Mouse (Mus musculus) intestine, postnatal 0 days (tissue): Measurements from ENCODE around the gene Sec14l2. TPM values are rescaled to one million over a fixed set of nuclear protein-coding genes. Genes with fewer than 3 reads are reported as not detected.

Experiments used
- ATAC-seq: fragments of 200-750 bp; cut with Nextera tagmentation; 2 replicates; pipeline ENCODE4 v1.8.0; 2017; ENCODE audit warnings: mild to moderate bottlenecking, moderate TSS enrichment, moderate library complexity
- H3K27ac ChIP-seq: fragments of 300-500 bp; sonication (generic); 2 replicates; pipeline ENCODE4 v1.5.1; 2014; ENCODE audit warnings: mild to moderate bottlenecking, low read depth, low read length, moderate library complexity
- H3K27me3 ChIP-seq: fragments of 300-500 bp; sonication (generic); replicated peaks from 2 replicates; pipeline ENCODE4 v1.6.1; 2014; ENCODE audit warnings: low read length, mixed read lengths; ENCODE audit not compliant: control insufficient read depth, insufficient read depth
- H3K36me3 ChIP-seq: fragments of 300-500 bp; sonication (generic); 2 replicates; pipeline ENCODE4 v1.6.1; 2014; ENCODE audit warnings: mild to moderate bottlenecking, moderate library complexity; ENCODE audit not compliant: control insufficient read depth, insufficient read depth
- H3K4me1 ChIP-seq: fragments of 300-500 bp; sonication (generic); replicated peaks from 2 replicates; pipeline ENCODE4 v1.6.1; 2014; ENCODE audit warnings: antibody characterized with exemption, low read length, mixed read lengths; ENCODE audit not compliant: control insufficient read depth, insufficient read depth
- H3K4me2 ChIP-seq: fragments of 300-500 bp; sonication (generic); replicated peaks from 2 replicates; pipeline ENCODE4 v1.6.1; 2014; ENCODE audit warnings: low read depth, mild to moderate bottlenecking, moderate library complexity
- H3K4me3 ChIP-seq: fragments of 300-500 bp; sonication (generic); 2 replicates; pipeline ENCODE4 v1.5.1; 2014; ENCODE audit warnings: low read depth, low read length
- H3K9ac ChIP-seq: fragments of 300-500 bp; sonication (generic); 2 replicates; pipeline ENCODE4 v1.6.1; 2014; ENCODE audit warnings: mild to moderate bottlenecking, low read depth, low read length
- H3K9me3 ChIP-seq: fragments of 300-500 bp; sonication (generic); 2 replicates; pipeline ENCODE4 v1.6.1; 2016; ENCODE audit warnings: mixed run types; ENCODE audit not compliant: control insufficient read depth
- CTCF ChIP-seq: sonication (generic); IDR thresholded peaks from 2 replicates; pipeline ENCODE4 v1.5.1; 2016; ENCODE audit warnings: low read depth, mild to moderate bottlenecking, control low read depth, antibody characterized with exemption, moderate library complexity
- WGBS: fragments of 180-500 bp; shearing (Covaris S2); extraction: QIAGEN DNeasy Blood & Tissue Kit; methylation state at CpG from one replicate; pipeline ENCODE4 v1.1.7; 2014; 5-methylcytosine and 5-hydroxymethylcytosine counted together
- polyA plus RNA-seq: library from polyadenylated mRNA; unstranded; fragments of >200 nt; fragmentation: Nextera tagmentation; extraction: Ambion mirVana; gene quantifications from 2 replicates; pipeline ENCODE4 v1.2.1, GENCODE M21; 2015

Gene Sec14l2
- polyA plus RNA-seq, 1 experiment from 2014 or later, result 7.6 TPM

DNA sequence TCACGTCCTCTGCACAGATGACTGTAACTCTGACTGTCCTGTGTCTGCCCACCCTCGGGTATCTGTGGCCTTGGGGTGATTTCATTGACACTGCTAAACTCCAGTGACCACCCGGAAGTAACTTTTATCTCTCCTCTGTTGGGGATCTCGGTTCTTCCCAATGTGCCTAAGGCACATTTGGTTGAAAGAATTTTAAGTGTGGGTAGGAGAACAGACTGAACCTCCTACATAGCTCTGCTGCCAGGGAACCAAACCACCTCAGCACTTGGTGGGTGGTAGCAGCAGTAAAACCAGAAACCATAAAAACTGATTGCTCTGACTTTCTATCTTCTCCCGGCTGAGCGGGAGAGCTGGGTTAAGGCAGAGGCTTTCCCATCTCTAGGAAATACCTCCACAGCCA is 17.8 kb downstream of the Sec14l2 start:
- no peaks in the 10 kb centered on the region for H3K4me1 ChIP-seq
- H3K9ac ChIP-seq, result no peak overlapping the region
- TF ChIP-seq CTCF, result no peak
- no peaks in the 10 kb centered on the region for H3K27me3 ChIP-seq
- H3K4me3 ChIP-seq, result no peak overlapping the region
- WGBS, result 34% methylated on average over 6 of the region's 6 CpGs
- ATAC-seq, result no peak
- no peak overlapping the region for H3K27ac ChIP-seq
- 0 out of 2 replicates have a peak, but pooled peaks cover 5% of the 10 kb centered on the region for H3K36me3 ChIP-seq
- H3K4me2 ChIP-seq, result no peak overlapping the region
- no peaks in the 10 kb centered on the region for H3K9me3 ChIP-seq

DNA sequence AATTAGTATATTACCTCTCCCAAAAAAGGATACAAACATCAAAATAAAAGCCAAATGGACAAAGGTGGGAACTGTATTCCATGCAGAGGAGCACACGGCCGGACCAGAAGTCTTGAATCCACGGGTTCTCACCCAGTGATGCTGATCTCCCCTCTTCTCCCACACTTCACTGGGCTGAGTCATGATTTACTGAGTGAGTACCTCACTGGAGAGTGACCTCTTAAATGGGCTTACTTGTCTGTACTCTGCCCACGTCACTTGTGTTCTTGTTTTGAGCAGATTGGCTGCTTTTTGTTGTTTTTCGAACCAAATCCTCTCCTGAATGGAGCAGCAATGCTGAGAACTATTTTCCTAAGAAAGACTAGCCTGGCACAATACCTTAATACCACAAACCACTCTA is 18.2 kb downstream of the Sec14l2 start:
- H3K27ac ChIP-seq, result no peak overlapping the region
- H3K4me1 ChIP-seq, result no peaks in the 10 kb centered on the region
- H3K4me2 ChIP-seq, result no peak overlapping the region
- 88% methylated on average over 5 of the region's 5 CpGs for WGBS
- ATAC-seq, result no peak
- TF ChIP-seq CTCF, result no peak
- H3K9me3 ChIP-seq, result no peaks in the 10 kb centered on the region
- 0 out of 2 replicates have a peak, but pooled peaks cover 5% of the 10 kb centered on the region for H3K36me3 ChIP-seq
- no peak overlapping the region for H3K9ac ChIP-seq
- no peak overlapping the region for H3K4me3 ChIP-seq
- H3K27me3 ChIP-seq, result no peaks in the 10 kb centered on the region

DNA sequence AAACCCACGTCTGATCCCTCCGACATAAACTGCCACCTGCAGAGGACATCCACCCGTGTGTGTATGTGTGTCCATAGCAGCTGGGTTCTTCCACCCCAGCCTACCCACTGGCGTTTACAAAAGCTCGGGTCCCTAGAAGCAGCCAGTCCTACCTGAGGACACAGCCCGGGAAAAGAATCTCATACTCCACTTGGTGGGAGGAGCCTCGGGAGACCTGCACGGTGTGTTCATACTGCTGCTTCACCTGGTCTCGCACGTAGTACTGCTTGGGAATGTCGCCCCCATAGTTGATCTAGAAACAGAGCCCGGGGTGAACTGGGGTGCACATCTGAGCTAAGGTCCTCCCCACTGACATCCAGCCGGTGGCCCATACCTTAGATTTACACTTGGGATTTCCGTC is 19.7 kb downstream of the Sec14l2 start:
- no peak for TF ChIP-seq CTCF
- Histone ChIP-seq H3K4me3 (no peak overlapping the region), H3K4me1 (no peaks in the 10 kb centered on the region), H3K27me3 (no peaks in the 10 kb centered on the region), H3K36me3 (no peaks in the 10 kb centered on the region), H3K9ac (no peak overlapping the region), H3K9me3 (no peaks in the 10 kb centered on the region), H3K4me2 (no peak overlapping the region), H3K27ac (no peak overlapping the region)
- ATAC-seq, result no peak
- 67% methylated on average over 14 of the region's 14 CpGs for WGBS

DNA sequence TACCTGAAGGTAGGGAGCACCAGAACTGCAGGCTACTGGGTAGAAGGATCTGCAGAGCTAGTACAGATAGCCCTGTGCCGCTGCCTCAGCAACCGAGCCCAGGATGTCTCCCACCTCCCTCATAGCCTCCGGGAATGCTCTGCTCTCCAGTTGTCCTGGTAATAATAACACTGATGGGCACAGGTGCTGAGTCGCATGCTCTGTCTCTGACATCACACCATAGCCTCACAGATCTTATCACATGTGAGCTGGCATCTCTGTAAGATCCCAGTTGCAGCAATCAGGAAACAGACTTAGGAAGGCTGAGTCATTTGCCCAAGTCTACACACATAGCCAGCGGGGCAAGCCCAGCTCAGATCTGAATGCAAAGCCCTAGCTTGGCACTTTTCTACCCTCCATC is 21.4 kb downstream of the Sec14l2 start:
- no peaks in the 10 kb centered on the region for H3K36me3 ChIP-seq
- peak; percentile 54; the same call in 1 of the 2 replicates for ATAC-seq
- 0 out of 2 replicates have a peak, but pooled peaks cover 6% of the 10 kb centered on the region for H3K4me1 ChIP-seq
- no peak overlapping the region for H3K9ac ChIP-seq
- 75% methylated on average over 5 of the region's 5 CpGs for WGBS
- no peaks in the 10 kb centered on the region for H3K9me3 ChIP-seq
- no peak for TF ChIP-seq CTCF
- no peak overlapping the region for H3K4me3 ChIP-seq
- H3K27ac ChIP-seq, result no peak overlapping the region
- no peaks in the 10 kb centered on the region for H3K27me3 ChIP-seq
- H3K4me2 ChIP-seq, result no peak overlapping the region

DNA sequence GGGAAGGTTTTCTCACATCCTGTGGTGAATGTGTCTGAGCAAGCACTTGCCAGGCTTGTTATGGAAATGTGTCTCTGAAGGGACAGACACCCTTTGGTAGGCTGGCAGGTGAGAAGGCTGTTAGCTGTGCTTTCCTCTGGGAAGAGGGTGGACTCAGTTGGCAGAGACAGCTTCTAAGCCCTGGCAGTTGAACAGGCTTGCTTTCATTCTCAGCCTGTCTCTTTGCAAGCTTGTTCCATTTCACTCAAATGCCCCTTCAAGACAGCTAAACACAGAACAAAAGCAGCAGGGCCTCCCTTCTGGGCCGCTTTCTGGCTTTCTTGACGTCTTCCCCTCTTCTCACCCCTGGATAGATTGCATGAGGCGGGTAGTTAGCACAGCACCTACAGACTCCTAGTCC is 23.8 kb downstream of the Sec14l2 start:
- peaks cover 13% of the 10 kb centered on the region; the same call in 1 of the 2 replicates for H3K4me1 ChIP-seq
- H3K4me2 ChIP-seq, result no peak overlapping the region
- TF ChIP-seq CTCF, result no peak
- H3K4me3 ChIP-seq, result no peak overlapping the region
- no peak overlapping the region for H3K27ac ChIP-seq
- no peak overlapping the region for H3K9ac ChIP-seq
- no peaks in the 10 kb centered on the region for H3K36me3 ChIP-seq
- no peaks in the 10 kb centered on the region for H3K27me3 ChIP-seq
- ATAC-seq, result no peak
- H3K9me3 ChIP-seq, result no peaks in the 10 kb centered on the region
- 85% methylated on average over 3 of the region's 3 CpGs for WGBS

DNA sequence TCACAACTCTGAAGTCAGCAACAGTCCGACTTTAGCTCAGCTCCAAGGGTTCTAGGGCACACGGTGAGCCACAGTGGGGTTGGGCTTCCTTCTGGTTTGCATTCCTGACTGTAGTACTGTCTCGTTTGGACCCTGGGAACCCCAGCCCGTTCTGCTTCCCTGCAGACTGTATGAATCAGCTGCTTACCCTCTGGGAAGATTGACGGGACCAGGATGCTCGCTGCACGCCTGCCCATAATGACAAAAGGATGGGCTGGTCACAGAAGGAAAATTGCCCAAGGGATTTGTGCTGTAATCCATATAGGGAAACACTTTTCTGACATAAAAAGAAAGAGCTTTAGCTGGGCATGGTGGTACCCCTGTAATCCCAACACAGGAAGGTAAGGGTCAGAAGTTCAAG is 24.4 kb downstream of the Sec14l2 start:
- no peak overlapping the region for H3K9ac ChIP-seq
- H3K4me2 ChIP-seq, result no peak overlapping the region
- H3K4me3 ChIP-seq, result no peak overlapping the region
- TF ChIP-seq CTCF, result no peak
- no peaks in the 10 kb centered on the region for H3K27me3 ChIP-seq
- no peak overlapping the region for H3K27ac ChIP-seq
- peaks cover 13% of the 10 kb centered on the region; the same call in 1 of the 2 replicates for H3K4me1 ChIP-seq
- H3K9me3 ChIP-seq, result no peaks in the 10 kb centered on the region
- WGBS, result 75% methylated on average over 7 of the region's 7 CpGs
- no peak for ATAC-seq
- no peaks in the 10 kb centered on the region for H3K36me3 ChIP-seq

DNA sequence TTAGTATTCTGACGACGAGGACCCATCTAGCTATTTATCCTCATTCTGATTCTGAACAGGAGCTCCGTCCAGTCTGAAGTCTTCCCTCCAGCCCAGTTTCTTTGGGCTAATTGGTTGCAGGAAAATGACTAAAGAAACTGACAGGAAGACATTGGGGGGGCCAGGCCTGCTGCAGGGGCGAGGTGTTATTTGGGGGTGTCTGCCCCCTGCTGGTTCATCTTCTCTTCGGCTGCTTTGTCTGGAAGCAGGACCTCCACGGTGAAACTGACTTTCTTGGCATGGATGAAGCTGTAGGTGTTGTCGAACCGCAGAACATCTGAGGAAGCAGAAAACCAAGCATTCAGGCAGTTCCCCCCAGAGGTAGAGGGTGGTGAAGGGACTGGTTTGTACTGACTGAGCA is 25.1 kb downstream of the Sec14l2 start:
- Histone ChIP-seq H3K4me3 (no peak overlapping the region), H3K4me2 (no peak overlapping the region), H3K9me3 (no peaks in the 10 kb centered on the region), H3K36me3 (no peaks in the 10 kb centered on the region), H3K27ac (no peak overlapping the region), H3K9ac (no peak overlapping the region), H3K27me3 (no peaks in the 10 kb centered on the region), H3K4me1 (peaks cover 13% of the 10 kb centered on the region; the same call in 1 of the 2 replicates)
- ATAC-seq, result no peak
- WGBS, result 71% methylated on average over 8 of the region's 8 CpGs
- TF ChIP-seq CTCF, result peak; percentile 44
